Mouse (Mus musculus) left cerebral cortex, postnatal 10 days (tissue): Measurements from ENCODE around the gene Asb8. TPM values are rescaled to one million over a fixed set of nuclear protein-coding genes. Genes with fewer than 3 reads are reported as not detected.

Source experiments
- DNase-seq, 2 experiments: peaks; one replicate each; pipeline ENCODE4 v3.0.0; 2021 to 2022; ENCODE audit warnings: low spot score in 2 of 2, mixed read lengths in 1 of 2; ENCODE audit errors: extremely low spot score in 1 of 2
- intact Hi-C: fragments of 180-260 bp; cut with DNase I; formaldehyde crosslinking; loops from one replicate; pipeline ENCODE4 v1.15.1; 2025
- total RNA-seq, 2 experiments: library from RNA; stranded (reverse); gene quantifications; 2 replicates each; pipeline ENCODE4 v1.2.3; 2021

Asb8 gene
- total RNA-seq, 2 experiments from 2014 or later: 36.2 to 41.8 TPM

- intact Hi-C loops: no loop called here
- no peak for DNase-seq
These were observed 32.0 kb downstream of the Asb8 start for GRCm38 (mm10) chr15:98133471-98133870.

GRCm38 (mm10) chr15:98131942-98132655 is 33.3 kb downstream of the Asb8 start:
- intact Hi-C loops: no loop called here
- no peak for DNase-seq

GRCm38 (mm10) chr15:98131451-98131850 is 34.0 kb downstream of the Asb8 start:
- intact Hi-C loops: no loop called here
- no peak for DNase-seq

GRCm38 (mm10) chr15:98131001-98131400 is 34.4 kb downstream of the Asb8 start:
- intact Hi-C loops: no loop called here
- DNase-seq: no peak

GRCm38 (mm10) chr15:98120831-98121230 is 44.6 kb downstream of the Asb8 start:
- no peak for DNase-seq
- intact Hi-C loops: no loop called here

- intact Hi-C loops: no loop called here
- DNase-seq: no peak
These were observed 46.1 kb downstream of the Asb8 start for GRCm38 (mm10) chr15:98119363-98119762.

GRCm38 (mm10) chr15:98116287-98116686 is 49.1 kb downstream of the Asb8 start:
- no peak for DNase-seq
- intact Hi-C loops: no loop called here

- DNase-seq: no peak
- intact Hi-C loops: no loop called here
These were observed 49.7 kb downstream of the Asb8 start for GRCm38 (mm10) chr15:98115779-98116163.

GRCm38 (mm10) chr15:98114852-98115778 is 50.3 kb downstream of the Asb8 start:
- DNase-seq: no peak
- intact Hi-C loops: no loop called here

- intact Hi-C loops: no loop called here
- DNase-seq: no peak
These were observed 51.1 kb downstream of the Asb8 start for GRCm38 (mm10) chr15:98114098-98114851.

GRCm38 (mm10) chr15:98111791-98112190 is 53.6 kb downstream of the Asb8 start:
- intact Hi-C loops: no loop called here
- no peak for DNase-seq

- intact Hi-C loops: loop anchor here (5.0 to 10.0 kb wide), 2 partner anchors 39 to 286 kb away; no protein-coding TSS in a partner anchor
- peak; percentile 86 to 90 for DNase-seq
These were observed 56.9 kb downstream of the Asb8 start for GRCm38 (mm10) chr15:98108297-98109152.

- intact Hi-C loops: loop anchor here (5.0 to 10.0 kb wide), 2 partner anchors 40 to 287 kb away; no protein-coding TSS in a partner anchor
- DNase-seq: no peak
These were observed 57.6 kb downstream of the Asb8 start for GRCm38 (mm10) chr15:98107703-98108296.

GRCm38 (mm10) chr15:98107230-98107629 is 58.2 kb downstream of the Asb8 start:
- intact Hi-C loops: loop anchor here (5.0 to 10.0 kb wide), 2 partner anchors 40 to 288 kb away; no protein-coding TSS in a partner anchor
- no peak for DNase-seq

GRCm38 (mm10) chr15:98106506-98106905 is 58.9 kb downstream of the Asb8 start:
- no peak for DNase-seq
- intact Hi-C loops: loop anchor here (5.0 to 10.0 kb wide), 2 partner anchors 41 to 288 kb away; no protein-coding TSS in a partner anchor

- DNase-seq: no peak
- intact Hi-C loops: loop anchor here (10.0 kb wide), 1 partner anchor 292 kb away; no protein-coding TSS in a partner anchor
These were observed 63.0 kb downstream of the Asb8 start for GRCm38 (mm10) chr15:98102401-98102800.

GRCm38 (mm10) chr15:98098519-98098918 is 66.9 kb downstream of the Asb8 start:
- intact Hi-C loops: no loop called here
- no peak for DNase-seq

- intact Hi-C loops: no loop called here
- no peak for DNase-seq
These were observed 68.5 kb downstream of the Asb8 start for GRCm38 (mm10) chr15:98096957-98097356.
